Mouse (Mus musculus): ENCODE data around the gene Lztr1.

The Lztr1 gene

DNA sequence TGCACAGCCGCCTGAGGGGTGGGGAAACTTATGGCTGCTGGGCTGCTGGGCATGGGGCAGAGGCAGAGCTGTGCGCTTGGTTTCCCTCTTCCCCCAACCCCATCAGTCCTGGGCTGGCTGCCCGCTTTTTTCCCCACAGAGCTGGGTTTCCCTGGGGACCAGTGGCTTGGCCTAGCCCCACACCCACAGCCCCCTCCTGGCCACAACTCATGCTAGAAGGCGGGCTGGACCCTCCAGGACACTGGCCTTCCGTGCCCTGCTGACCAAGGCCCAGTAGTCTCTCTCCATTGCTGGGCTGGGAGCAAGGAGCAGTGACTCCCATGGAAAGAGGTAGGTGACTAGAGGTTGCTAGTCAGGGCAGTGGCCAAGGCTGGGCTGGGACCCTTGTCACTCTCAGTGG lies 17.3 kb upstream of the Lztr1 start:
- CTCF ChIA-PET = interaction anchor here in 1 of 4 experiments (0.7 kb wide), 1 partner anchor 17 kb away, joined by 3 read pairs; the partner anchor contains the start of gene Lztr1
- POLR2A ChIA-PET = interaction anchor here in 3 of 4 experiments (1.3 to 2.8 kb wide), 7 partner anchors 8 to 313 kb away, joined by 3 to 22 read pairs (median 4); partner anchors contain the start of gene Lztr1 (in 3 of the 3)

DNA sequence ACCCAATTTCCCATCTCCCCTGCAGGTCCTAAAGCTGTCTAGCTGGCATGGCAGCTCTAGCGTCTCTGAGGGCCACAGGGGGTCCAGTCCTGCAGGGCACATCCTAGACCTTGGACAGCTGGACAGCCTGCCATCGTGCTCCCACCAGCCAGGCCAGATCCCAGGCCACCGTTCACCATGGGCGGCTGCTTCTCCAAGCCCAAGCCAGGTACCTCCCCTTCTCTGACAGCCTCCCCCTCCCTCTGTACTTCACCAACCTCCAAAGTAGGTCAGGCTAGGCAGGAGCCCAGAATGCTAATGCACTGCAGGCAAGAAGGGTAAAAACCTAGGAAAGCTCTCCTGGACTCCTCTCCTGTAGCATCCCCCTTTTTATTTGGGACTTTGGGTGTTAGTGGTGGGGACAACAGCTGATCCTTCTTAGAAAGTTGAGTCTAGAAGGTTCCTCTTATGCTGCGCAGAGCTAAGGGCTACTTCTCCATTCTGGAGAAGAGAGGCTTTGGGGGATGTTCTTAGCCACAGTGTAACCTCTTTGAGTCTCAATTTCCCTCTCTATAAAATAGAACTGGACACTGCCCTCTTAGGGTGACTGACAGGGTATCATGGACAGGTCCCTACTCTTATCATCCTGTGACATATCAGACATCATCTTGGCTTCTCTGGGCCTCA lies 16.5 kb upstream of the Lztr1 start:
- CTCF ChIA-PET = interaction anchor here in 1 of 4 experiments (0.6 kb wide), 1 partner anchor 926 kb away, joined by 3 read pairs; no protein-coding TSS in a partner anchor
- POLR2A ChIA-PET = interaction anchor here in 2 of 4 experiments (0.9 to 1.9 kb wide), 4 partner anchors 11 to 17 kb away, joined by 3 to 6 read pairs (median 4); partner anchors contain the start of gene Lztr1 (in 1 of the 2)

DNA sequence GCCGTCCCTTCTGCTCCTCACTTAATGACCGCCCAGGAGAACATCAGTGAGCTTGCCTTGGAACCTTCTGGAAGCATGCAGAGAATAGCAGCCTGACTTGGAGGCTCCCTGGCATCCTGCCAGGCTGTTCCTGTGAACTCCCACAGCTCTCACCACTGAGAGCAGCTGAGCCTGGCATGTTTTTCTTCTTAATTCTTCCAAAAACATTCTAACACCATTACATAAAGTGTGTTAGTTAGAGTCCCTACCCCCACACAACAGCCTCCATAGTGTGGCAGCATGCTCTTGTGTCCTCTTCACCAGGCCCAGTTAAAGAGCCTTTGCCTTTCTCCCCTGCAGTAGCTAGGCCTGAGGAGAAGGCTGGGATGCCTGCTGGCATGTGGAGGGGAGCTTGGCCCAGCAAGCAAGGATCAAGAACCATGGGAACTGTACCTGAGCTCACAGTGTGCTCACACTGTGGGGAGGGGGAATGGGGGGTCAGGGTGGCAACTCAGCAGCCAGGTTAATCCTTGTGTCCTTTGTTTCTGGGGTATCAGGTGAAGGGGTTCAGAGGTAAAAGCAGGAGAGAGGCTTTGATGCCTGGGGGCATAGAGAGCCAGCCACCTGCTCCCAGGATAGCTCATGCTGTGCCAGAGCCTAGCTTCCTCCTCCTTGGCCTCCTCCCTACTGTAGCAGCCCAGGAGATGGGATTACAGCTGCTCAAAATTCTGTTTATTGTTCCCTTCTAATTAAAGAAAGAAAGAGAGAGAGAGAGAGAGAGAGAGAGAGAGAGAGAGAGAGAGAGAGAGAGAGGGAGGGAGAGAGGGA lies 11.8 kb upstream of the Lztr1 start:
- ChIA-PET CTCF (interaction anchor here in 2 of 4 experiments (0.6 to 1.4 kb wide), 6 partner anchors 11 to 652 kb away, joined by 4 to 11 read pairs (median 6); partner anchors contain the start of gene Lztr1 (in 2 of the 2)), POLR2A (interaction anchor here in 2 of 4 experiments (0.7 to 4.2 kb wide), 7 partner anchors 8 to 34 kb away, joined by 3 to 21 read pairs (median 9); partner anchors contain the start of genes Lztr1 (in 2 of the 2) and Thap7 (in 1 of the 2))

DNA sequence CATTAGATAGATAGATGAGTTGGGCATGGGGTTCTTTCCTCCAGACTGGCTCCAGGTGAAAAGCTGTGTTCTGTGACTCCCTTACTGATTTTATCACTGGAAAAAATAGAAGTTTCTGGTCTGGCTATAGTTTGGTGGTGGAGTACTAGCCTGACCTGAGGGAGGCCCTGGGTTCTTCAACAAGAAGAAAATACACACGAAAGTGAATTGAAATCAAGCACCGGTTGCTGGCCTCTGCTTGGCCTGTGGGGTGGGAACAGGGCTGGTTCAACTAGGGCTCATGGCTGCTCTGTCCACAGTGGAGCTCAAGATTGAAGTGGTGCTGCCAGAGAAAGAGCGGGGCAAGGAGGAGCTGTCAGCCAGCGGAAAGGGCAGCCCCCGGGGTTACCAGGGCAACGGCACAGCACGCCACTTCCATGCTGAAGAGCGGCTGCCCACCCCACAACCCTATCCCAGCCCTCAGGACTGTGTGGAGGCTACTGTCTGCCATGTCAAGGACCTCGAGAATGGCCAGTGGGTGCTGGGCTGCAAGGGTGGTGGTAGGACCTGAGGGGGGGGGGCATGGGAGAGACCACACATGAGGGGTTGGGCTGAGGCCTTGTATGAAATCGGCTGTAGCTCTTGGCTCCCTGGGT lies 9.1 kb upstream of the Lztr1 start:
- ChIA-PET POLR2A (interaction anchor here in 3 of 4 experiments (0.7 to 2.4 kb wide), 10 partner anchors 8 to 47 kb away, joined by 3 to 10 read pairs (median 5); partner anchors contain the start of genes Lztr1 (in 3 of the 3), Aifm3 (in 2 of the 3) and Crkl (in 1 of the 3)), CTCF (interaction anchor here in 3 of 4 experiments (0.8 kb wide), 3 partner anchors 8 to 39 kb away, joined by 3 to 5 read pairs (median 4); partner anchors contain the start of gene Aifm3 (in 1 of the 3))

DNA sequence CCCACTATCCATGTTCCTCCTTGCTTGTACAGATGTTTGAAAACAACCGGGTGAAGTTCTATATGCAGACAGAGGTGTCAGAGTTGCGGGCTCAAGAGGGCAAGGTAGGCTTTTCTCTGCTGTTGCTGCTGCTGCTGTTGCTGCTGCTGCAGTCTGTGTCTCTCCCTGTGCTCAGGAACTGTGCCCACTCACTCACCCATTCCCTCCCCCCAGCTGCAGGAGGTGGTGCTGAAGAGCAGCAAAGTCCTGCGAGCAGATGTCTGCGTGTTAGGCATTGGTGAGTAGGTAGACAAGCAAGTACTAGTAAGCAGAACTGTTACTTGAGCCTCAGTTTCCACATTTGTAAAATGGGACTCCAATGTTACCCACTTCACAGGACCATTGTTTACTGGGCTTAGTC lies 5.8 kb upstream of the Lztr1 start:
- ChIA-PET POLR2A (interaction anchor here in 1 of 4 experiments (1.0 to 2.3 kb wide), 5 partner anchors 10 to 246 kb away, joined by 3 to 7 read pairs (median 4); partner anchors contain the start of gene Thap7), CTCF (interaction anchor here in 1 of 4 experiments (0.6 to 0.9 kb wide), 2 partner anchors 13 to 54 kb away, joined by 3 to 4 read pairs; partner anchors contain the start of gene Aifm3)

DNA sequence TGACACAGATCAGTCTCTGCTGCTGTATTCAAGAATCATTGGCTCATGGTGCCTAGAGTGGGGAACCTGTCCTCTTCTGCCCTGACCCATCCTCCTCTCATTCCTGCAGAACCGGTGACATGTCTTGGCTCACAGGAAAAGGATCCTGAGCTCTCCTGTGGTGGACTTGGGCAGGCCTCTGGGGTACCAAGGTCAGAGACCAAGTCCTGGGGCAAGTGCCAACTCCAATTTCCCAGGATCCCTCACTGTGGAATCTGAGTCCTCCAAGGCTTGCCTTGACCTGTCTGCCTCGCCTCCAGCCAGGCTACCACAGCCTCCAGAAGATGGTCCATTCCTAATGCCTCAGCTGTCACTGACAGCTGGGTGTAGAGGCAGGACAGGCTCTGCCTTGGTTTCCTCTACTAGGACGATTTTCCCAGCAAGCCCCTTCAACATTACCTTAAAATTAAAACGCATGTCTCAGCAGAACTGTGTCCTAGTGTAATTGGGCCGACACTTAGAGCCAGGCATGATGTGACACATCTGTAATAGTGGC lies 1.4 kb upstream of the Lztr1 start:
- ChIA-PET CTCF (interaction anchor here in 3 of 4 experiments (0.6 to 2.1 kb wide), 6 partner anchors 8 to 131 kb away, joined by 3 to 6 read pairs (median 4); no protein-coding TSS in a partner anchor), POLR2A (interaction anchor here in 3 of 4 experiments (0.6 to 4.6 kb wide), 25 partner anchors 8 to 1660 kb away, joined by 3 to 37 read pairs (median 8); partner anchors contain the start of genes Crkl (in 2 of the 3), Thap7 (in 2 of the 3), Aifm3 (in 1 of the 3) and Lrrc74b (in 1 of the 3))

DNA sequence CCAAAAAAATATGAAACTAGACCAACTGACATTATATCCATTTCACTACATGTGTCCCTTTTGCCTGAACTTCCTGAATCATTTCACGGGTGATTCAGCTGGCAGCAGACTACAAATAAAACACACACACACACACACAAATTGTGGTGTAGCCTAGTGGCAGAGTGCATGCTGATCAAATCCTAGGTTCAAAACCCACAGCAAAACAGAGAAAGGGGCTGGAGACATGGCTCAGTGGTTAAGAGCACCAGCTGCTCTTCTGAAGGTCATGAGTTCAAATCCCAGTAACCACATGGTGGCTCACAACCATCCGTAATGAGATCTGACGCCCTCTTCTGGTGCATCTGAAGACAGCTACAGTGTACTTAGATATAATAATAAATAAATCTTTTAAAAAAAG lies 457 bp upstream of the Lztr1 start:
- POLR2A ChIA-PET = interaction anchor here in 3 of 4 experiments (0.6 to 4.6 kb wide), 54 partner anchors 9 to 1178 kb away, joined by 3 to 37 read pairs (median 5); partner anchors contain the start of genes Crkl (in 3 of the 3), Aifm3 (in 2 of the 3), Smpd4 (in 2 of the 3) and Thap7 (in 2 of the 3)
- CTCF ChIA-PET = interaction anchor here (0.6 to 2.3 kb wide), 14 partner anchors 9 to 130 kb away, joined by 3 to 10 read pairs (median 4); partner anchors contain the start of gene Aifm3 (in 1 of the 4)

DNA sequence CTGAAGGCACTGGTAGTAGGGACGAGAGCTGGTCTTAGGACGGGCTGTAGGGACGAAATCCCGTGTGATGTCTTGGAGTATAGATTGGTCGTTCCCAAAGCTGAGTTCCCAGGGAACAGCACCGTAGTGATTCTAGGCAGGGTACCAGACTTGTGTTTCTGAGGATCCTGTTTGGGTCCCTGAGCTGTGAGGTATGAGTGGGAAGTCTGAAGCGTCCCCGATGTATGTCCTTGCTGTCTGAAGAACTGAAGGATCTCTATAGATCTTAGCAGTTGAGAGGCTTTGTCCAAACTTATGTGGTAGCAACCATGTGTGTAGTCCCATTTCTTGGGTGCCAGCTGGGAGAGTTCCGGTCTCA lies 731 bp downstream of the Lztr1 start:
- CTCF ChIA-PET = interaction anchor here in 2 of 4 experiments (0.5 to 2.3 kb wide), 6 partner anchors 19 to 319 kb away, joined by 3 to 10 read pairs (median 5); partner anchors contain the start of gene Aifm3 (in 1 of the 2)

DNA sequence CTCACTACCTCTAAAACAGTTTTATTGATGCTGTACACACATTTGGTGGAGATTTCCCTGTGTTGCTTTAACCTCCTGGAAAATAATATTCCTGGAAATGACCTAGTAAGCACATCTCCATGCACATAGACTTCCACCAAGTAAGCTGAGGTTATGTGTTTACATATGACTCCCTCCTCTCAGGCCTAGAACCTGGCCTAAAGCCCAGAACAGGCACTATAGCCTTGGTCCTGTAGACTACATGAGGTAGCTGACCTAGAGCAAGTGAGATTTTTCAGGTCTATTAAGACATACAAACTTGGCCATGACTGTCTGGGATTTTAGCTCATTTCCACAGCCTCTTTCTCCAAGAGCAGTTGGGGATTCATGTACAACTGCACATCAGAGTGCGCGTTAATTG lies 1.7 kb downstream of the Lztr1 start:
- CTCF ChIA-PET = interaction anchor here in 2 of 4 experiments (0.5 to 2.3 kb wide), 2 partner anchors 36 to 47 kb away, joined by 6 to 10 read pairs; no protein-coding TSS in a partner anchor
- POLR2A ChIA-PET = interaction anchor here in 3 of 4 experiments (0.6 to 4.6 kb wide), 16 partner anchors 8 to 236 kb away, joined by 3 to 37 read pairs (median 7); partner anchors contain the start of genes Thap7 (in 2 of the 3) and Crkl (in 1 of the 3)

More for the DNA sequence above, 731 bp downstream of the Lztr1 start:
- POLR2A ChIA-PET = interaction anchor here (0.5 to 4.6 kb wide), 34 partner anchors 9 to 363 kb away, joined by 3 to 37 read pairs (median 5); partner anchors contain the start of genes Thap7 (in 2 of the 4), Aifm3 (in 1 of the 4), Crkl (in 1 of the 4) and Lrrc74b (in 1 of the 4)

DNA sequence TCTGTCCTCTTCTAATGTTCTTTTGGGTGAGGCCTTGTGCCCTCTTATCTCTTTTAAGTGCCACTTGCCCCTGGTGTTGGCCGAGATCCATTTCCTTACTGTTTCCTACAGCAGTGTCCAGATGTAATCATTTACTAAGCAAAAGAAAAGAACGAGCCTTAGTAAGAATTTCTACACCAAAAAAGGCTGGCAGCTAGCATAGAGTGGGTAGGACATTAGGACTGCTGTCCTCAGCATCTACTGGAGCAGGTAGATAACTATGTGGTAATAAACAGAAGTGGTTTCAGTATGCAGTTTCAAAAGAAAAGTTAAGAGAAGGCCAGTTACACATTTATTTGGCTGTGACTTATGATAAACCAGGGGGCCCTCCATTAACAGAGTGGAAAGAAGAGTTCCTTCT lies 2.2 kb downstream of the Lztr1 start:
- POLR2A ChIA-PET = interaction anchor here in 2 of 4 experiments (1.1 to 4.5 kb wide), 6 partner anchors 8 to 59 kb away, joined by 3 to 25 read pairs (median 6); partner anchors contain the start of gene Crkl (in 1 of the 2)
- CTCF ChIA-PET = interaction anchor here in 1 of 4 experiments (0.5 kb wide), 1 partner anchor 47 kb away, joined by 6 read pairs; no protein-coding TSS in a partner anchor

DNA sequence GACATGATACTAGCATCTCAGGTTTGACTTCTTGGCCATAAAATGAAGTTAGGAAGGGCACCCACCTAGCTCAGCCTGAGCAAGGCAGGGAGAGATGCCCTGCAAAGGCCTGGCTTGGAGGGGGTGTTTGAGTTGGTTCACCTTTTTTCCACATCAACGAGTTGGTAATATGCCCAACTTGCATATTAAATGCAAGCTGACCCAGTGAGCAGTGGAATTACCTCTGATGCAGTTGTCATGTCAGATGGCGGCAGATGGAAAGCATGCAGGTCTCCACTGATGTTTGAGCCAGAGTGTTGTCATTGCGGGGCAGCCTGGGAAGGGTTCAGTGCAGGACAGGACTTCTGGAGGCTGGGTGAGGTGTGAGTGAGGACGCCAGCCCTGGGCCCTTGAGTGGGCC lies 2.9 kb downstream of the Lztr1 start:
- ChIA-PET POLR2A (interaction anchor here in 2 of 4 experiments (0.9 to 2.2 kb wide), 6 partner anchors 12 to 43 kb away, joined by 3 to 8 read pairs (median 4); partner anchors contain the start of genes Aifm3 (in 1 of the 2) and Thap7 (in 1 of the 2)), CTCF (no interaction called here)

DNA sequence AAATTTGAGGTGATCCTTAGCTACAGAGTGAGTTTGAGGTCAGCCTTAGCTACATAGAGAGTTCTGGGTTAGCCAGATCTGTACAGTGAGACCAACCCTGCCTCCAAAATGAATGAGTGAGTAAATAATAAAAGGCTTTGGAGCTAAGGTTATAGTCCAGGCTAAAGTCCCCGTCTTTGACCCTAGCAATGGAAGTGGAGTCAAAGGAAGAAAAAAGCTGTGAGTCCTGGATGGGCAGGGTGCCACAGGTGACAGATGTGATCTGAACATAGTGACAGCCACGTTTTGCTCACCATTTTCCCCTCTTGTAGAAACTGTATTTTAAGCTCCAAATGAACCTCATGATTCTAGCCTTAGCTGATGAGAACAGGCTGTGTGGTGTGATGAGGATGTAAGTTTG lies 10.4 kb downstream of the Lztr1 start:
- POLR2A ChIA-PET = interaction anchor here (0.6 to 2.7 kb wide), 12 partner anchors 8 to 395 kb away, joined by 3 to 23 read pairs (median 6); partner anchors contain the start of genes Lztr1 (in 2 of the 4) and Thap7 (in 2 of the 4)

DNA sequence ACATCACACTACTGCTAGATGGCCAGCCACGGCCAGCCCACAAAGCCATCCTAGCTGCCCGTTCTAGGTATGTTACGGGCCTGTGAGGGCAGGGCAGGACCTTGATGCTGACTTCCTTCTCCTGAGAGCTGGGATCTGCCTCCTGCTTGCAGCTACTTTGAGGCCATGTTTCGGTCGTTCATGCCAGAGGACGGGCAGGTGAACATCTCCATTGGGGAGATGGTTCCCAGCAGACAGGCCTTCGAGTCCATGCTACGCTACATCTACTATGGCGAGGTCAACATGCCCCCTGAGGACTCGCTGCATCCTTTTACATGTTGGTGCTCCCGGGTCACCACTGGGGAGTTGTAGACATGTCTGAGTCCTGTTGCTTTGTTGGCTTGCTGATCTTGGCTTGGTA lies 15.7 kb downstream of the Lztr1 start:
- POLR2A ChIA-PET = interaction anchor here in 1 of 4 experiments (1.6 to 5.0 kb wide), 2 partner anchors 10 to 16 kb away, joined by 4 to 25 read pairs; partner anchors contain the start of gene Lztr1

More for the DNA sequence above, 10.4 kb downstream of the Lztr1 start:
- CTCF ChIA-PET = interaction anchor here in 2 of 4 experiments (0.8 to 1.1 kb wide), 2 partner anchors 39 to 45 kb away, joined by 3 read pairs; no protein-coding TSS in a partner anchor

DNA sequence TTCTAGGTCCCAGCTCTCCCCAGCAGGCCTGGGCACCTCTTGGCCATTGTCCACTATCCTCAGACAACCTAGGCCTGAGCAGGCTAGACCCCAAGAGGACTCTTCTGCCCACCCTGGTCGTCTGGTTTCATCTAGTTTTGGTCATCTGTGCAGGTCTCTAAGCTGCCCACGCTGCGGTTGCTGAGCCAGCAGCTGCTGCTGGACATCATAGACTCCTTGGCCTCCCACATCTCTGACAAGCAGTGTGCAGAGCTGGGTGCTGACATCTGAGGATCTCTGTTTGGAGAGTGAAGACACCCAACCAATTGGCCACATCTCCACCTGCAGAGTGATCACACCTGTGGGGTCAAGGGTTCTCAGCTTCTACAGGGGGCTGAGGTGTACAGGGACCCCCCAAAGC lies 17.0 kb downstream of the Lztr1 start:
- POLR2A ChIA-PET = interaction anchor here in 2 of 4 experiments (0.7 to 5.0 kb wide), 8 partner anchors 12 to 171 kb away, joined by 3 to 25 read pairs (median 3); partner anchors contain the start of gene Lztr1 (in 1 of the 2)
- CTCF ChIA-PET = interaction anchor here in 3 of 4 experiments (1.0 to 2.0 kb wide), 3 partner anchors 32 to 93 kb away, joined by 3 to 6 read pairs (median 3); no protein-coding TSS in a partner anchor

More for the DNA sequence above, 15.7 kb downstream of the Lztr1 start:
- CTCF ChIA-PET = no interaction called here

DNA sequence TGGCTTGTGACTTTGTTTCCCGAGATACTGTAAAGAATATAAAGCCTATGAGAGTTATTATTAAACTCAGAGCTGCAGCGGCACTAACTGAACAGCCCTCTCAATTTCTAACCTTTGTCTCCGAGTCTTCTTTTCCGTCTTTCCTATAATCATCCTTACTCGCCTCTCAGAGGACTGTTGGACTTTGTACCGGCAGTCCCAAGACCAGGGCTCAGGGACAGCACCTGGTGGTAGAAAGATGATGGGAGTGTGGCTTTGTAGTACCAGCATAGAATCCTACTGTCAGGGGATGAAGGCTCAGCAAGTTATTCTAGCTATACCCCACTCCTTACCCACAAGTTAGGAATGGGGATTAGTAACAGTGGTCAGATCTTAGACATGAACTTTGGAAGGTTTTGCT lies 17.7 kb downstream of the Lztr1 start:
- ChIA-PET CTCF (interaction anchor here in 3 of 4 experiments (0.6 to 2.0 kb wide), 4 partner anchors 18 to 113 kb away, joined by 3 to 6 read pairs (median 3); partner anchors contain the start of gene Lztr1 (in 1 of the 3)), POLR2A (interaction anchor here in 2 of 4 experiments (1.1 to 5.0 kb wide), 4 partner anchors 18 to 121 kb away, joined by 3 to 25 read pairs (median 4); partner anchors contain the start of gene Lztr1 (in 1 of the 2))

DNA sequence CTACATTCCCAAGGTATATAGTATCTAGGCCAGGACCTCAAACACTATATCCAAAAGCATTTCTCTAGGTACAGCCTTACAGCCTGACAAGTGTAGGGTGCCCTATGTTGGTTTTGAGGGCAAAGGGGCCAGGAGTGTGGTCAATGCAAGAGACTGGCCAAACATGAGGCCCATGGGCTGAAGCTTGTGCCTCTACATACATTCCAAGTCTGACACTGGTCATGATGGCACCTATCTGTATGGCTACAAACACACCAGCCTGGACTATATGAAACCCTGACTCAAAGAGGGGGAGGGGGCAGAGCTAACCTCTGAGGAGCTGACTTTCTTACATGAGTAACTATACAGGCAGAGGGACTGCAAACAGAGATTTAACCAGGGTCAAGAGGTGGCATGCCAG lies 19.1 kb downstream of the Lztr1 start:
- ChIA-PET POLR2A (interaction anchor here in 3 of 4 experiments (0.6 to 5.0 kb wide), 13 partner anchors 9 to 406 kb away, joined by 3 to 25 read pairs (median 5); partner anchors contain the start of gene Lztr1 (in 3 of the 3)), CTCF (interaction anchor here in 1 of 4 experiments (0.7 kb wide), 1 partner anchor 122 kb away, joined by 3 read pairs; the partner anchor contains the start of gene Snap29)
